Mouse (Mus musculus): ENCODE measurements around the gene Neurl1b.

Gene Neurl1b

DNA sequence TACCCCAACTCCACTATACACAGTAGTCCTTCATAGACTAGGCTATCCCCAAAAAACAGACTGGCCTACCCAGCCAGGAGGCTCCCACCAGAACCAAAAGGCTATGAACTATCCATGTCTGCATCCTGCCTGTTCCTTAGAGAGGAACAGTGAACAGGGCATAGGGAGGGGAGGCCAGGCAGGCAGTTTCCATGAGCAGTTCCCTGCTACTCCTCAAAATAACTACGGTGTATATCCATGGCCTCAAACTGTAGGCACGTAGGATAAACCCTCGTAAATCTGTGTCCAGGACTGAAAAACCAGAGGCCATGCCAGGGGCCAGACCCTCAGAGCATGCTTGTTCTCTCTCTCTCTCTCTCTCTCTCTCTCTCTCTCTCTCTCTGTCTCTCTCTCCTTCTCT, 17.9 kb upstream of the Neurl1b start:
- in situ Hi-C loops (cut with MboI, MseI), result no loop called here

DNA sequence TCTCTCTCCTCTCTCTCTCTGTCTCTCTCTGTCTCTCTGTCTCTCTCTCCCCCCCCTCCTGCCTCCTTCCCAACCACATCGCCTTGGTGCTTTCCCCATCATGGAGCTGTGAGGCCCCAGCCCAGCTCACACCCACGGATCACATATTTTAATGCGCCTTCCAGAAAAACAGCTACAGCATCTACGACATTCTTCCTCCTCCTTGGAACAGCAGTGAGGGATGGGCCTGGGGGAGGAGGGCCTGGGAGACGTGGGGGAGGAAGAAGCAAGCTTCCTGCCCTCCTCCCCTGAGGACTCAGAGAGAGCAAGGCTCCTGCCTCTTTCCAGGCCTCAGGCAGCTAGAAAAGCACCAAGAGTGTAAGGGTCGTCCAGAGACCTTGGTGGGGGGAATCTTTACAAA, 17.3 kb upstream of the Neurl1b start:
- in situ Hi-C loops (cut with MboI, MseI), result no loop called here

DNA sequence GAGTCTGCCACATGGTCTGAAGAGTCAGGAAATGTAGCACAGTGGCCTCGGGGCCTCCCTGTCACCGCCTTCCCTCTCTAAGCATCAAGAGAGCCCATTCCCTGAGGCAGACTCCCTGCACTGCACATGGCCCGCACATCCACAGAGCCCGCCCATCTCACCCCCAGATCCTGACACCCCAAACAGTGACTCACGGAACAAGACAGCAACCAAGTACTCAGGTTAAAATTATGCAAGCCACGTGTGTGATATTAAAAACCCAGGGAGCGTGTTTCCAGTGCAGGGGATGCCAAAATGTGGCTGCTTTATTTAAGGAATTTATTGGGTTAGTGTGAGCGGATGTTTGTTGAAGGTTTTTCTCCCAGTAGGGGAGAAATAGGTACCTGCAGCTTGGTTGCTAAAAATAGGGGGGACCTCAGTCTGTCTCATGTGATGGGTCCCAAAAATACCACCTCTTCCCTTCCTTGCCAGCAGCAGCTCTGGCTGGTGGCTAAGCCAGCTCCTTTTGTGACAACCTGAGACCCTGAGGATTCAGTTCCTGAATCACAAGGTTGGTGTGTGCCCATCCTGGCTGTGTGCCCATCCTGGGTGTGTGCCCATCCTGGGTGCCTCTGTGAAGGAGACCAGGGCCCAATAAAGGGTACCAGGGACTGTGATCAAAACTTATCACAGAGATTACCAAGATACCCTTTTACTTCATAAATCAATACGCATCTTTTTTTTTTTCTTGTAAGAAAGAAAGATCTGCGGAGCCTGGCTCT, 9.1 kb upstream of the Neurl1b start:
- in situ Hi-C loops (cut with MboI, MseI), result no loop called here

DNA sequence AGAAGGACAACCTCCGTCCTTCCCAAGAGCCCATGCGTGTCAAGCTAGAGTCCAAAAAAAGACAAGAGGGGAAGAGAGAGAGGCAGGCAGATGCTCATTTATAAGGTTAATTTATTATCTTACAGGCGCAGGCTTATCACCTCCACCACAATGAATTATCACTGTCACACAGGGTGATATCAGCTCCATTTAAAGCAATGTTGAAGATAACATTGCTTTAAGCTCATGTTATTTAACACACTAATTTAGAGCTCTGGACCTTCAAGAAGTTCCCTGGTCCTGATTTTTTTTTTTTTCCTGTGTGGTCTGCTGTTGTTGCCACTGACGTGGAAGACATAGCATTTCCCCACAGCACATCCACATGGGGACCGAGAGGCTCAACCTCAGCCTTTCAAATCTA, 1.7 kb upstream of the Neurl1b start:
- in situ Hi-C loops (cut with MboI, MseI), result no loop called here

DNA sequence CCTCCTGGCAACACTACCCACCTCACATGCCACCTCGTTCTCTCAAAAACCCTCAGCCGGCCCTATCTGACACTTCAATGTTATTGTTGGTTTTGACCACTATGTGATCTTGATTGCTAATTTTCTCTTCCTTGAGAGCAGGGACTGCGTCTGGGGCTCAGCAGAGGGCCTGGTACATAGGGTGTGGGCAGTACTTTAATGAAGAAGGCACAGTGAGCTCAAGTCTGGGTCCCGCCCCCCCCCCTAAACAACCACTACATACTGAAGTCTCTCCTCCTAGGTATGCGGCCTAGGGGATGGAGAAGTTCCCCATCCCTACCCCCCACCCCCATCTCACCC, 476 bp upstream of the Neurl1b start:
- in situ Hi-C loops (cut with MboI, MseI), result no loop called here

DNA sequence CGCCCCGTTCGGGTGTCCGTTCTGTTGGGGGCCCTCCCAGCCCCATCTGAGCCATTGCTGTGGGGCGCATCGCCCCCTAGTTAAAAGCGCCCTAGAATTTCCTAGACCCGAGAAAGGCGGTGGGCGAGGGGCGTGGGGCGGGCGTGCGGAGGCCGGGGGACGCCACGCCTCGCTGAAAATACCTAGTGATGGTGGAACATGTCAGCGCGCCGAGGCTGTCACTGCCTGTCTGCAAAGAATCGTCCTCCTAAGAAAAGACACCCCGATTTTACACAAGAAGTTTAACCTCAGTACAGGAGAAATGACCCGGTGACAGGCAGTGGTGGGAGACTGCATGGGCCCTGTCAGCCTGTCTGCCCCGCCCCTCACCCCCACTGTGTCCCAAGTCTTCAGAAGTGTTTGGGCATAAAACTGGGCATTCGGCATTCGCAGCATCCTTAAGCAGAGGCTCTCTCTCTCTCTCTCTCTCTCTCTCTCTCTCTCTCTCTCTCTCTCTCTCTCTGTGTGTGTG, 781 bp downstream of the Neurl1b start:
- in situ Hi-C loops (cut with MboI, MseI), result no loop called here

DNA sequence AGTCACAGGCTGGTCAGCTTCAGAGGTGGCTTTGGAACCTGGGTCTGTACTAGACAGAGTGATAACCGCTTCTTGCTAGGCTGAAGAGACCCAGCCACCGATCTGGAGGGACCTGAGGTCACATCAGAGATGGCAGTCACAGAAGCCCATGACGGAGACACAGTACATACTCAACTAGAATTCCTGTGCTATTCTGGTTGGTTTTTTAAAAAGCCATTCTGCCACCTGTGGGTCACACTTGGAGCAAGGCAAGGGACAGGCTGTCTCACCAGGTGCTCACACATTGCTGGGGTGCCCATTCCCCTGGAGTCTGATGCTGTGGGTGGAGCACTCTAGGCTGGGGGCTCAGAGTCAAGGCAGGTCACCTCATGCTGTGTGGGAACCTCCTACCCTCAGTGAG, 1.5 kb downstream of the Neurl1b start:
- in situ Hi-C loops (cut with MboI, MseI), result no loop called here

DNA sequence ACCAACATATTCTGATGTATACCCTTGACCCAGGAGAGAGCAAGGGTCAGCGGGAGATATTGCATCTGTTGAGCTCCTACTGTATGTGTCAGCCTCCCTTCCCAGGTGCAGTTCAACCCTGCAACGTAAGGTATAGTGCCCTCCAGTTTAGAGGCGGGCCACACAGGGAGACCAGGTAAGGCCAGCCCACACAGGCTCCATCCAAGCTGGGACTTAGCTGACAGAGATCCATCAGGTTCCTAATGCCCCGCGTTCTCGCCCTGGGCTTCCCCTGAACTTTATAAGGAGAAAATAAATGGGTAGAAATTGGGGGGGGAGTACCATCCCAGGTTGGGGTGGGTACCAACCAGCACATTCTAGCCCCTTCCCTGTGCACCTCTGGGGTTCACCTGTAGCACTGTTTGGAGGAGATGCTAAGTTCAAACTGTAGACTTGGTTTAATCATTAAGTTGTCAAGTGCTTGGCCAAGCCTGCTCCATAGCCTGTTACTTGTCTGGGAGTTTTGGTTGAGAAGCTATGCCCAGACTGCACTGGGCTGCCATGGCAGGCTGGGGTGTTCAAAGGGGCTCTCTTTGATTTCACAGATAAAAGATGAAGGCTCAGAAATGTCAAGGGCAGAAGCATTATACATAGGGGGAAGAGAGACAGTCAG, 3.3 kb downstream of the Neurl1b start:
- in situ Hi-C loops (cut with MboI, MseI), result no loop called here

DNA sequence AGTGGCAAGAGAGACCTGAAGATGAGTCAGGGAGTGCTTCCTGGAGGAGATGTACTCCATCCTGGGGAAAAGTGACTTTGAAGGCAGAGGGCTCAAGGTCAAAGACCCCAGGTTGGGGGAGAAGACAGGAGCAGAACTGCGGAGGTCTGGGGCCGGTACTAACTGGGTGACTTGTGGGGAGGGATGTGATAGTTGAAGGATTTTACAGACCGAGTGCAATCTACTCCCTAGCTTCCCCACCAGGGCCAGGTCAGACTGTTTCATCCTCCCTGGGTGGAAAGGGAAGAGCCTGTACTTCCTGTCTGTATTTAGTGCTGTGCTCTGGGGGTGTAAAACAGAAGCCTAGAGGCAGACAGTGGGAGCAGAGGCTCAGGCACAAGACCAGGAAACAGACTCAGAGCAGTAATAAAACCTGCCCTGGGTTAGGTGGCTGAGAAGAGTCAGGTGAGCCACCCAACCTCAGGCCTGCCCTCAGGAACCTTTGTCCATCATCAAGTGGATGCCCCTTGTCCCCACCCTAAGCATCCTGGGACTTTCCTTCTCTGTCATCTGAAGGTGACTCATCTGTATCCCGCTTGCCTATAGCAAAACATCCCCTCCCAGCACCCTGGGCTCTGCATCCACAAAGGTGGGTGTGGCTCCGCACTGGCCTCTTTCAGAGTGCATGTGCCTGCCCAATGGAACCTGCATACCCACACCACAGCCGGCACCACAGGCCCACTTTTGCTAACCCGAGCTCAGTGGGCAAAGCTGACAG, 6.0 kb downstream of the Neurl1b start:
- in situ Hi-C loops (cut with MboI, MseI), result no loop called here

DNA sequence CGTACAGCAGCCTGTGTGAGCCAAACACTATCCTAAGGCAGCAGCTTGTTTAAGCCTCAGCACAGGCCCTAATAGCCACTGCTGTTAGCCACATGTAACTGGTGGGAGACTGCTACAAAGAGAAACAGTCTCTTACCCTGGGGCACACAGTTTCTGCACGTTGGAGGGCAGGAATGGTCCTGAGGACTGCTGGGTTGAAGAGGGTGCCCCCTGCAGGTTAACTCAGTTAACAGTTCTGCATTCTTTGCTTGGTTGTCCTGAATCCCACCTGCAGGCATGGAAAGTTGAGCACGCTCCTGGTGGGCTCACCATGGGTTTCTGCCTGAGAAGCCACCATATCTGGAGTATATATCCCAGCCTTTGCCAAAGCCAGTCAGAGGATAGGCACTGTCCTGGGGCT, 6.9 kb downstream of the Neurl1b start:
- in situ Hi-C loops (cut with MboI, MseI), result no loop called here

DNA sequence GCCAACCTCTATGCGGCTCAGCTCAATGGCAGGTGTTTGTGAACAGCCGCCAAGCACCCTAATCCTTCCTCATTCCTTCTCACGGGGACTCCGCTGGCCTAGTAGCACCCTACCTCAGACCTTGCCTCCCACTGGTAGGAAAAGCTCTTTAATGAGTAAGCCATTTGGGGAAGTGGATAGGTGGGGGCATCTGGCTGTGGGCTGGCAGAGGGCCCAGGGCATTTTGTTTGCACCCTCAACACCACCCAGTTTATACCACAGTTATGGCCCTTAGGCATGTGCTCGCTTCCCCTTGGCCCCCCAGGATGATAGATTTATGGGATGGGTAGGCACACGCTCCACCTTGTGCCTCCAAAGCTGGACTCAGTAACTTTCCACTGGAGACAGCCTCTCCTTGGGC, 7.8 kb downstream of the Neurl1b start:
- in situ Hi-C loops (cut with MboI, MseI), result no loop called here

DNA sequence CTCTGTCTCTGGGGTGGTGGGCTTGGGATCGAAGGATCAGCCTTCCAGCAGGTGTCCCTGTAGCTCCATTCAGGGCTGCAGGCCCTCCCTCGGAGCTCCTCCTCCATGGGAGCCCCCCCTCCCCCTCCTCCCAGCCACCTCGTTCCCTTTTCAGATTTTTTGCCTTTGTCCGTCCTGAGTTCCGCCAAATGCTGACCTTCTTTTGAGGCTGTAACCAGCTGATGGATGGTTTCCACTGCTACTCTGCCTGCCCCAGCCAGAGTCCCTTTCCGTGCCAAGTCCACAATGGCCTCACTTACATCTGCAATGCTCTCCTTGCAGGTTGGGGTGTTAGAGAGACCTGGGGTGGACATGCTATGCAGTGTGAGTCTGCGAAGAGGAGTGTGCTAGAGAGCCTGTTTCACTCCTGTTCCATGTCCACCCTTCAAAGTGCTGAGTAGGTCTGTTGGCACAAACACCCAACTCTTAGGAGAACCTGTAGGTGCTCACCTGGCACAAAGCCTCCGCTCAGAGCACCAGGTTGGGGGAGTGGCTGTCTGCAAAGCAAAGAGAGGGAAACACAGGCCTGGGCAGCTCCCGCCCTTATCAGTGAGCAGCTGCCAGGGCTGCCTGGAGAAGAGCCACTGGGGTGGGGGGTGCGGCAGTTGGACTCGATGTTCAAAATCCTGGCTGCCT, 9.5 kb downstream of the Neurl1b start:
- in situ Hi-C loops (cut with MboI, MseI), result no loop called here

DNA sequence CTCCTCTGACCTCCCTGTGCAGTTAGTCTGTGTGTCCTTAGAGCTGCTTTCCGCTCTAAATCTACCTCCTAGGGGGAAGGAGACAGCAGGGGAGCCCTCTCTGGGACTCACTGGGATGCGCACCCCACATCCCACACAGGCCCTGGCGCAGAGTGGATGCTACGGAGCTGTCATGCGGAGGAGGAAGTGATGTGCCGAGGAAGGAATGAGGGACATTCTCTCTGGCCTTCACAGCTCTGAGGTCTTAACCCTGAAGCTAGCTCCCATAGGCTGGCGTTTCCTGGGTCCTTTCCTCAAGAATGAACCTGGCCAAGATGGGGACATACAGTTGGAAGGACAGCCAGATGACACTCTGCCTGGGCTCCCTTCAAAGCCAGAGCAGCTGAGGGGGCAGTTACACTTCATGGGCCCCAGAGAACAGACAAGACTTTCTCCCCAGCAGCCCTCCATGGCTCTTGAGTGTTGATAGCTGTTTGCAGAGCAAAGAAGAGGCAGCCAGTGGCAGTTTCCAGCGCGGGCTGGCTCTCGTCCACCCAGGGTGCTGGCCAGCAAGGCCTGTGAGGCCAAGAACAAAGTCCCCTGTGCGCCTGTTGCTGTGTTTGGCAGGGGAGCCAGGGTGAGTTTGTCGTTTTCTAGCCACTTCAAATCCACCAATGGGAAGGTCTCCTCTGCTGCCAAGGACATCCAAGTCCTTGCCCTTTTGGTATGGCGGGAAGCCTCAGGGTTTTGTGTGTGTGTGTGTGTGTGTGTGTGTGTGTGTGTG, 10.5 kb downstream of the Neurl1b start:
- in situ Hi-C loops (cut with MboI, MseI), result loop anchor here (5.0 kb wide), 1 partner anchor 52 kb away; no protein-coding TSS in a partner anchor

DNA sequence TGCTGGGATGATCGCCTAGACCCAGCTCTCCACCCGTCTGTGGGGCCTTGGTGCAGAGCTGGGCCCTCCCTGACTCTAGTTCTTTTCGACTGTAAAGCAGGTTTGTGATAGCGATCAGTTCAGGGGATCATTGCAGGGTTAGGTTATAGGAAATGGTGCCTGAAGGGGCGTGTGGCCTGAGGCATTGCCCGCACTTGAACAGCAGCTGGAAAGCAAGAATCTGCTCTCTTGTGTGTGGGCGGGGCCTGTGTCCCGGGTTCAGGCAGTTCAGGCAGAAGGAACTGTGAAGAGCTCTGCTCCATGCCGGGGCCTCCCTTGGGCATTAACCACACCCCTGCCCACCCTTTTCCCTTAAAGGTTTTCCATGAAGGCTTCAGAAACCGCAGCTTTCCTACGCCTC, 18.7 kb downstream of the Neurl1b start:
- in situ Hi-C loops (cut with MboI, MseI), result no loop called here

DNA sequence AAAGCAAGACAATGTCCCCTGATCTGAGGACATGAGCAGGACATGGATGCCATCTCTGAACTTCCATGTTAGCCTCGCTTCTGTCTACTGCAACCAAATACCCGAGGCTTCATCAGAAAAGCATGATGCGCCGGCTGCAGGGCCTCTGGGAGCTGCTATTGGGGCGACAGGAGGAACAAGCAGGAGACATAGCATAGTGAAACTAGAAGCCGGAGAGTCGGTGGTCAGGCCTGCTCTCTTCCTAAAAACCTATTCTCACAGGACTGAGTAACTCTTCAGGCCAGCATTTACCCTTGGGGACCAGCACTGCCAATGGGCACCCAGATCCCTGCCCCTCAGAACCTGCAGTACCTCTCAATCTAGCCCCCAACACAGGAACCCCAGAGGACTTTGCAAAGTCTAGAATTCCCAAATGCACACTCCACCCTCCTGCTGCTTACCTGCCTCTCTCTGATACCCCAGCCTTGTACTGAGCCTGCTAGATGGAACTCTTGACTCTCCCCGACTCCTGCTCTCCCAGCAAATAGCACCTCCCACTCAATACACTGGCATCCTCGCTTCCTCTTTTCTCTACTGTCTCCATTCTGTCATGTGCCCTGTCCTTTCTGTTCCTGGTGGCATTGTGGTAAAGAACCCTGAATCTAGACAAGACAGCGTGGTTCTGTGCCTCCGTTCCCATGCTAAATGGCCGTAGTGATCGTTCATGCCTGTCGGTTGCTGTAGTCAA, 22.6 kb downstream of the Neurl1b start:
- in situ Hi-C loops (cut with MboI, MseI), result no loop called here

DNA sequence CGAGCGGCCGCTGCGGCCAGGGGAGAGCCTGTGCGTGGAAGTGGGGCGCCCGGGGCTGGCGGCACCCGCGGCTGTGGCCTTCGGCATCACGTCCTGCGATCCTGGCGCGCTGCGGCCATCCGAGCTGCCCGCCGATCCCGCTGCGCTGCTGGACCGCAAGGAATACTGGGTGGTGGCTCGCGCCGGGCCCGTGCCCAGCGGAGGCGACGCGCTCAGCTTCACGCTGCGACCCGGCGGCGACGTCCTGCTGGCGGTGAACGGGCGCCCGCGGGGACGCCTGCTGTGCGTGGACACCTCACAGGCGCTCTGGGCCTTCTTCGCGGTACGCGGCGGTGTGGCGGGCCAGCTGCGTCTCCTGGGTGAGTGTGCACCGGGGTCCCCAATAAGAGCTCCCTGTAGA, 24.4 kb downstream of the Neurl1b start:
- in situ Hi-C loops (cut with MboI, MseI), result no loop called here

DNA sequence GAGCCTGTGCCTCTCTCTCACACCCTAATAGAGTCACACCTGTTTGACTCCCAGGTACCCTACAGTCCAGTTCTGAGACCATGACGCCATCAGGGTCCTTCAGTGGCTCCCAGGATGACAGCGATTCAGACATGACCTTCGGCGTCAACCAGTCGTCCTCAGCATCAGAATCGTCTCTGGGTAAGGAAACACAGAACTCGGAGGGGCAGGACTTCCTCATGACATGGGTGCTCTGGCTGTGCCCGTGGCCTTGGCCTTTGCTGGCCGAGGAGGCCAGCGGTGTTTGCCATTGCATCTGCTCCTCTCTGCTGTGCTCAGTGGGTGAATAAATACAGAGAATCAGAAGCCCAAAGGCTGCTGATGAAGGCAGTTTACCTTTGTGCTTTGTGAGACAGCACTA, 26.4 kb downstream of the Neurl1b start:
- in situ Hi-C loops (cut with MboI, MseI), result loop anchor here (10.0 kb wide), 1 partner anchor 294 kb away; no protein-coding TSS in a partner anchor

DNA sequence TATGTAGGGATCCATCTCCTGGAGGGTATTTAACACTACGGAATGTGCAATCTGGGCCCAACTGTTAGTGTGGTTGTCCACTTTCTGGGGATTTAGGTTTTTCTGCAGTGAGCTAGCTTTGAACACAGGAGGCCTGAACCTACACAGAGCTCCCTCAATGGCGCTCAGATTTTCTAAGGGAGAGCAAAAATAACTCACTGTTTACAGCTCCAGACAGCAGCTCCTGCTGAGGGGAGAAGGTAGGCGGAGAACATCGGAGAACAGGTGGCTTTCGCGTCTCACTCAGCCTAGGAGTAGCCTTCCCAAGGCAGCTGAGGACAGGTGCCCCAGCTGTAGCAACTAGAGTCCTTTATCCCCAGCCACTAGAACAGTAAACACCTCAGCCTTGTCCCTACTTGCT, 27.6 kb downstream of the Neurl1b start:
- in situ Hi-C loops (cut with MboI, MseI), result loop anchor here (10.0 kb wide), 1 partner anchor 293 kb away; no protein-coding TSS in a partner anchor

DNA sequence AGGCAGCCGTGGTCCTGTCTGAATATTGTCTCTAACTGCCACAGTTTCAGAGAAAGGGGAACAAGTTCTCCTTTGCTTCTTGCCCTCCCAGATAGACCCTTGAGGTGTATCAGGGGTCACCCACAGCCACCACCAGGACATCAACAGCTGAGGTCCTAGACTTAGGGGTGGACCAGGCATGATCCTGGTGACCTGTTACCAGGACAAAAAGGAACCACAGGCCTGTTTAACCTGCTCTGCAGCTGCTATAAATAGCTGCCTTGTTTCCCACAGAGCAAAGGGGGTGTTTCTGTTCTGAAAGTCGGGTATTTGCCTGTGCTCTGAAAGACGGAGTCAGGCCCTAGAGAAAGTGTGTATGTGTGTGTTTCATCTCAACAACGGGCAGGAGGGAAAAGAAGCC, 29.2 kb downstream of the Neurl1b start:
- in situ Hi-C loops (cut with MboI, MseI), result loop anchor here (10.0 kb wide), 1 partner anchor 291 kb away; no protein-coding TSS in a partner anchor

DNA sequence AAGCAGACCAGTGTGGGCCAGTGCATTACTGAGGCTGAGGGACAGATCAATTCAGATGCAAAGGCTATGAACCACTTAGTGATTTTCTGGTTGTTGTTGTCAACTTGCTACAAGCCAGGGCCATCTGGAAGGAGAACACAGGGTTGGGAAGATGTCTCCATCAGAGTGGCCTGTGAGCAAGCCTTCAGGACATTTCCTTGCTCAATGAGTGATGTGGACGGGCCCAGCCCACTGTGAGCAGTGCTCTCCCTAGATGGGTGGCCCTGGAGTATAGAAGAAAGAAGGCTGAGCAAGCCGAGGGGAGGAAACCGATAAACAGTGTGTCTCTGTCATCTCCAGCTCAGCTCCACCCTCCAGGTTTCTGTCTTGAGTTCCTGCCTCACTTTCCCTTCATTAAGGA, 34.8 kb downstream of the Neurl1b start:
- in situ Hi-C loops (cut with MboI, MseI), result loop anchor here (10.0 kb wide), 1 partner anchor 285 kb away; no protein-coding TSS in a partner anchor

Data from regulatory T cell (primary cell).